Mouse (Mus musculus): ENCODE data around the gene Nol3.
A peak's percentile ranks its signal among the peaks of the same experiment; 100 is the strongest.

Nol3 gene

DNA sequence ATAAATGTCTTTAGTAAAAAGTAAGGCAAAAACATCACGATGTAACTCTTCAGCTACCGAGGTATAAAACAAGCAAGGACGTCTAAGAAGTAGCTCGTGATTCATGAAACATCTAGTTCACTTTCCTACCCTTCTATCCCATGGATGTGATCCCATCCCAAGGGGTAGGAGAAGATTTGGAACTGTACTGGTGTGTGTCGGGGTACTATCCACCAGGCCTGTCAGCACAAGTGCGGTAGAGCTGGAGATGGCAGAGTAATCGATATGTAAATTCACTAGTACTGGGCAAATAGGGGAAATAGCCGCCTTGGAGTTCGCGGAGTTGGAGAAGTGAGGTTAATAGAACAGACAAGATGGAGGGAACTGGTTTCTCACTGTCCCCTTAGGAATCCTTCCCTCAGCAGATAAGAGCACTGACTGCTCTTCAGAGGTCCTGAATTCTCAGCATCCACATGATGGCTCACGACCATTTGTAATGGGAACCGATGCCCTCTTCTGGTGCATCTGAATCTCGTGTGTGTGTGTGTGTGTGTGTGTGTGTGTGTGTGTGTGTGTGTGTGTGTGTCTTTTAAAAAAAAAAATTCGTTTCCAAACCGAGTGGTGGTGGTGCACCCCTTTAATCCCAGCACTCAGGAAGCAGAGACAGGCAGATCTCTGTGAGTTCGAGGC is 12.6 kb upstream of the Nol3 start:
- DNase-seq (ENCODE audit: low read depth, low spot score): no peak

DNA sequence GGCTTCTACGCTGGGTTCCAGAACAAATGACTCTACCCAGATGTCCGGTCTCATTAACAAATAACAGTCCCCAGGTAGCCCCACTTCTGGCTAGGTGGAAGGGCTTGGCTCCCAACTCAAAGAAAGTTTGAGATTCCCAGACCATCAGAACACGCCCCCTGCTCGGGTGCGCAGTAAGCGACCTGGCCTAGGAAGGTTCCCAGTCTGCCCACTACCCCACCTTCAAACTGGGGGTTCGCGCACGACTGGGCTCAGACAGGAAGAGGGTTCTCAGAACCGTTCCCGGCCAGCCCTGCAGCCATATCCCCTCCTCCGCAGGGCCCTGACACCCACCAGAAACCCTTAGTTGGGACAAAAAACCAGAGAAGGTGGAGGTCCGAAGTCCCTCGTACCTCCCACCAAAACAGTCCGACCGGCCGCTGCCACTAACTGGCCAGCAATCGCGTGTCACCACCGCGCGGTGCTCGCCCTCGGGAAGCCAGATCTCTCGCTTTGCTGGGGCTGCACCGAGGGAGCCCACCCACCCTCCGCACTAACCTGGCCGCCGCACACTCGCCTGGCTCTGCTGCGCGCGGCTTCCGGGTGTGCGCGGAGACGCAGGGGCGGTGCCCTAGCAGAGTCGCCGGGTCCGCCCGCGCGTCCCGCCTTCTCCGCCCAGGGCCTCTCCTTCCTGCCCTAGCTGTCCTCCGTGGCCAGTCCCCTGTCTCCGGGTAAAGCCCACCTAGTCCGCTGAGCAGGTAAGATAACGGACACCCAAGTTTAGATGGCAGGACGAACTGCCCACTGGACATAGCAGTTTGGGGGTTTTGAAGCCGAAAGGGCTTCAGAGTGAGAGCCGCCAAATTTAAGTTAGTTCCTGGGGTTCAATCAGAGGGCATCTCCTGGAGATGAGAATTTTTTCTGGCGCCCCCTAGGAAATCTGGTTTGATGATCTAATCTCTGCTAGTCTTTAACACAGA is 11.6 kb upstream of the Nol3 start, which contains the start of the genes Tradd and Fbxl8:
TSS of gene Tradd (minus strand) at position 586 of the 959 bp plus-strand sequence.
TSS of gene Fbxl8 (plus strand) at position 625 of the 959 bp plus-strand sequence.
- DNase-seq (ENCODE audit: low read depth, low spot score): no peak

DNA sequence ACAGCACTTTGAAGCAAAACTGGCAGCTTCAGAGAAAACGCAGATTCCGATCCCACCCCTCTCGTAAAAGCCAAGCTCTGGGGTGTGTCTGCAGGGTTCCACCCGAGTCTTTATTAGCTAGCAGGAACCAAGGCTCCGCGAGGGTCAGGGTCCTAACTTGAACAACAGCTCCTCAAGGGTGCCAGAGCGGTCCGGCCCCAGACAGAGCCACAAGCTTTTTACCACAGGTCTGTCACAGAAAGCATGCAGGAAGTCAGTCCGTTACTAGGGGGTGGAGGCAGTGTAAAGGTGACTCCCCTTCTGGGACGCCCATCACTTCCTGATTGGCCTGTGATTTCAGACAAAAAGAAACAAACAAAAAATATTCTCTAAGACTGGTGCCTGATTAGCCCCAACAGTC is 10.8 kb upstream of the Nol3 start:
- no peak for DNase-seq (ENCODE audit: low read depth, low spot score)

DNA sequence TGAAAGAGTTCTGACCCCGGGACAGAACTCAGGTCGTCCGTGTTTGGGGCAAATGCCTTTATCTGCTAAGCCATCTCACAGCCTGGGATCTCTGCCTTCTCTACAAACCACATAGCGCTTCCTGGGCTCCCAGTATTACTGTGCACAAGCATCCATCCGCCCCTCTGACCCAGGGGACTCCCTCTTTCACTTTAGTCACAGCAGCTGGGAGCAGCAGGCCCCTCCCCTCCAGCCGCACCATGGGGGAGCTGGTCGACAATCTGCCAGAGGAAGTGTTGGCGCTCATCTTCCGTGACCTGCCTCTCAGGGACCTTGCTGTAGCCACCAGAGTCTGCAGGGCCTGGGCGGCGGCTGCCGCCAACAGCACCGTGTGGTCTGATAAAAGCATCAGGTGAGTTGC is 9.2 kb upstream of the Nol3 start:
- DNase-seq (ENCODE audit: low read depth, low spot score): no peak

DNA sequence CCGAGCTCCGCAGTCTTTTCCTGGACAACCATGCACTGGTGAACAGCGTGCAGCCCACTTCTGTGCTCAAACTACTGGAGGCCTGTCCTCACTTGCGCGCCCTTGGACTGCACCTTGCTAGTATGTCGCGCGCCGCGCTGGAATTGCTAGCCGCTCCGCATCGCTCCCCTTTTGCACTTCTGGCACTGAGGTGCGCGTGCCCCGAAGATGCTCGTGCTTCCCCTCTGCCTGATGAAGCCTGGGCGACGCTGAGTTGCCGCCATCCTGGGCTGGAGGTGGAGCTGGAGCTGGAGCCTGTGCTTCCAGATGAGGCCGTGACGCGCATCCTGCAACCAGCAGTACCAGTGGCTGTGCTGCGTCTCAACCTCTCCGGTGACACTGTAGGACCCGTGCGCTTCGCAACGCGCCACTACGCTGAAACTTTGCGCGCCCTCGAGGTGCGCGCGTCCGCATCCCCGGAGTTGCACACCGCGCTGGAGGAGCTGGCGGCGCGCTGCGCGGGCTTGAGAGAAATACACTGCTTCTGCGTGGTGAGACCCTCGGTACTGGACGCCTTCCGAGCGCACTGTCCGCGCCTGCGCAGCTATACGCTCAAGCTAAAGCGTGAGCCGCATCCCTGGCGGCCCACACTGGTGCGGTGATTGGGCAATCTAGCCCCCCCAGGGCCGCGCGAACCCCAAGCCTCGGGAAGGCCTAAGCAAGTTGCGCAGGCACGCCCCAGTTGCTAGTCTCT is 7.4 kb upstream of the Nol3 start:
- DNase-seq (ENCODE audit: low read depth, low spot score): no peak

DNA sequence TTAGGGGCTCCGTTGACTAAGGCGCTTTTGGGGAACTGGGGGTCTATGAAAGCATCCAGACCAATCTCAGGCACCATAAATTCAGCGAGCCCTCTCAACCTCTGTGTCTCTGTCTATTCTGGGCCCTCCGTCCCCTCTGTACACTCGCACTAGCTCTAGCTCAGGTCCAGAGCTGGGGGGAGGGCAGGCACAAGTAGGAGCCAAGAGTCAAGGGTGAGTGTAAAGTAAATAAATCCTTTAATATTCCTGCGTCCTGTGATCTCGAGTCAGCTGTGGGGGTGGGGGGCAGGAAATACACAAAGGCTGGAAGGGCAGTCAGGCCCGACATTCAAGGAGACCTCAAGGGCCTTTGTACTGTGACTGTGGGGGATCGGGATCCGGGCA is 6.9 kb upstream of the Nol3 start:
- DNase-seq (ENCODE audit: low read depth, low spot score): no peak

DNA sequence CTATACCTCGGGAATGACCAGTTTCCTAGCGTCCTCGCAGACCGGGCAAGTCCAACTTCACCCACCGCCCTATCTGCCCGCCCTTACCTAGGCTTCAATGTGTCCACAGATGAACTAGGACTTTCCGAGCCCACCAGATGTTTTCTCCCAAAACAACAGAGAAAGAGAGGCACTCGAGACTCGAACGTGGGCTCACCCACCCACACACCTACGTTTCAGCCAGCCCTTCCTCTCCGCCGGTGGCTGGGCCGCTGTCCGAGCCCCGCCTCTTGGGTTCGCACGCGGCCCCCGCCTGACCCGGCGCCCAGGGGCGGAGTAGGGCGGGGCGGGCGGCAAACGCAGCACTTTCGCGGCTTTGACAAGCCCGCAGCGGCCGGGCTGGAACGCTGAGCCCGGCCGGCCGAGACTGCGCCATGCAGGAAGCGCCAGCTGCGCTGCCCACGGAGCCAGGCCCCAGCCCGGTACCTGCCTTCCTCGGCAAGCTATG is 6.4 kb upstream of the Nol3 start, which contains the start of gene Hsf4:
TSS of gene Hsf4 (plus strand) at position 341 of the 487 bp plus-strand sequence.
- DNase-seq (ENCODE audit: low read depth, low spot score): peak; percentile 55

DNA sequence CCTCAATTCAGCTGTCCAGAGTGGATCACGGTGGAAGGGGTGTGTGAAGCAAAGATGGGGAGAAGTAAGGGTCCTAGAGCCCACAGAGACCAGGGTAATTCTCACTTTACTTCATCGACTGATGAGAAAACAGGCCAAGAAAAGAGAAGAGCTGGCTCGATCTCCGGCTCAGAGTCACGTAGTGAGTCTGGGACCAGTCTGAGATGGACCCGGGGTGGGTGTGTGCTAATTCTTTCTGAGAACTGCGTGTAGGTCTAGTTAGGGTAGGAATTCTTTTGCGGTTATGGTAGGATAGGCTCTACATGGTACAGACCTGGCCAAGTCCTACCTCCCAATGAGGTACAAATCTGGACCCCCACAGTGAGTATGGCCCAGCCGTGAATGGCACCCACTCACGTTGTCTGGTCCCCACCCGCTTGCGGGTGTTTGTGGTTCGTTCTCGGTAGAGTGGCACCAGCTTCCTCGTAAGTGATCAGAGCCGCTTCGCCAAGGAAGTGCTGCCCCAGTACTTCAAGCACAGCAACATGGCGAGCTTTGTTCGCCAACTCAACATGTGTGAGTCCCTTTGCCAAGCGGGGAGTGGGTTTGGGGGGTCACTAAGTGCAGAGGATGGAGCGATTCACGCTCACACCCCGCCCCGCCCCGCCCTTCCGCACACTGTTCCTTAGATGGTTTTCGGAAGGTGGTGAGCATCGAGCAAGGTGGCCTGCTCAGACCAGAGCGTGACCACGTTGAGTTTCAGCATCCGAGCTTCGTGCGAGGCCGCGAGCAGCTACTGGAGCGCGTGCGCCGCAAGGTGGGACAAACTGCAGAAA is 5.6 kb upstream of the Nol3 start:
- no peak for DNase-seq (ENCODE audit: low read depth, low spot score)

DNA sequence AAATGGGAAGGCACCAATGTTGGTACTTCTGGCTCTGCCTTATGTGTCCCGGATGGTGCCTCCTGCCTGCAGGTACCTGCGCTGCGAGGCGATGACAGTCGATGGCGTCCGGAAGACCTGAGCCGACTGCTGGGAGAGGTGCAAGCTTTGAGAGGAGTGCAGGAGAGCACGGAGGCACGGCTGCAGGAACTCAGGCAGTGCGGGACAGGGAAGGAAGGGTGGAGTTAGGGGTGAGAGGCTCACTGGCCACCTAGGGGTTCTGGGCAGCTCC is 5.1 kb upstream of the Nol3 start:
- no peak for DNase-seq (ENCODE audit: low read depth, low spot score)

DNA sequence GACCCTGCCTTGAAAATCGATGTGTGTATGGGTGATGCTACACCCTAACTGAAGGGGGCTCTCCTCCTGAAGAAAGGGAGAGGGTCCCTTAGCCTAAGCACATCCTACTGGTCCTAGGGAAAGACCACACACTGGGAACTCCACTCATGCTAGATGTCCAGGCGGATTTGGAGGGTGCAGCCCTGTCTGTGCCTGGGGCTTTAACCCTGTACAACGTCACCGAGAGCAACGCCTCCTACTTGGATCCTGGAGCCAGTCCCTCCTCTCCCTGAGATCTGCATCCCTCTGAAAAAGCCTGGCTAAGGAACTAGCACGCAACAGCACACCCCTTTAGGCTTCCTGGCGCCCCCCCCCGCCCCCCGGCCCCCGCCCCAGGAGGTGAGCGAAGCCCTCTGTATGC is 553 bp upstream of the Nol3 start:
- no peak for DNase-seq (ENCODE audit: low read depth, low spot score)

DNA sequence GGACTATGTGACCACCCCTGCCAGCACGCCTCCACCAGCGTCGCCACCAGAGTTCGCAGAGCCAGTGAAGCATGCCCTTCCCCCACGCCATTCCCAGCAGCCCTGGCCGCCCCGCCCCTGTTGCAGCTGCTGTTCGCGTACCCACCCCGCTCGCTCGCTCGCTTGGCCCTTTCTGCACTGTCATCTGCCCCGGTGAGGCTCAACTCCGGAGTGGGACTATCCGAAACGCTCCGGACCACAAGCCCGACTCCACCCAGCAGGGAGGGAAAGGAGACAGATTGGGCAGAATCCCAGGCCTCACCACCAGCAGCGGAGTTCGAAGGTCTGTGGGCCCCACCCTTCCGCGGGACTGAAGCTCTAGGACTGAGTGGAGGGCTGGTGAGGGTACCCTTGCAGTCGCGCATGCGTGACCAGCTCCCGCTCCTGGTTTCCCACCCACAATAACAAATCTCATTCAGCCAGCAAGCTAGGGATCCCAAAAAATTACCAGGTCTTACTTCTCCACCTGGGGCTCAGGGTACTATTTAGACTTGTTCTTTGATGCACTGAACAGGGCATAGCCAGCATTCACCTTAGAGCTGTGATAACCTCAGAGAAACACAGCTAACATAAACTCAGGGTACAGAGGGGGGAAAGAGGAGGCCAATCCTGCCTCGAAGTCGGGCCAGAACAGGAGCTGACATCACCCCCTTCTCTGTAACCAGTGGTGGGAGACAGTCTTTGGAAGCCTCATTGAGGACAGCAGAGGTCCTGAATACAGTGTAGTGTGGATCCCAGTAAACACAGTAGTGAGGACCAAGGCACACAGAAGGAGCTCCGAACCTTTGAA is 566 bp downstream of the Nol3 start:
- DNase-seq (ENCODE audit: low read depth, low spot score): peak; percentile 62

DNA sequence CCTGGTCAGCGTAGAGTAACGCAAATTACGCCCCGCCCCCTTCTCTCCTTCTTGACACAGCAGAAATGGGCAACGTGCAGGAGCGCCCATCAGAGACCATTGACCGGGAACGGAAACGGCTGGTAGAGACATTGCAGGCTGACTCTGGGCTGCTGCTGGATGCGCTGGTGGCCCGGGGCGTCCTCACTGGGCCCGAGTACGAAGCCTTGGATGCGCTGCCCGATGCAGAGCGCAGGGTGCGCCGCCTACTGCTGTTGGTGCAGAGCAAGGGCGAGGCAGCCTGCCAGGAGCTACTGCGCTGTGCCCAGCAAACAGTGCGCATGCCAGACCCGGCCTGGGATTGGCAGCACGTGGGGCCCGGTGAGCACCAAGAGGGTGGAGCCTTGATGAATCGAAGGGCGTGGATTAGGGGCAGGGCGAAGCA is 3.0 kb downstream of the Nol3 start:
- DNase-seq (ENCODE audit: low read depth, low spot score): peak; percentile 89

DNA sequence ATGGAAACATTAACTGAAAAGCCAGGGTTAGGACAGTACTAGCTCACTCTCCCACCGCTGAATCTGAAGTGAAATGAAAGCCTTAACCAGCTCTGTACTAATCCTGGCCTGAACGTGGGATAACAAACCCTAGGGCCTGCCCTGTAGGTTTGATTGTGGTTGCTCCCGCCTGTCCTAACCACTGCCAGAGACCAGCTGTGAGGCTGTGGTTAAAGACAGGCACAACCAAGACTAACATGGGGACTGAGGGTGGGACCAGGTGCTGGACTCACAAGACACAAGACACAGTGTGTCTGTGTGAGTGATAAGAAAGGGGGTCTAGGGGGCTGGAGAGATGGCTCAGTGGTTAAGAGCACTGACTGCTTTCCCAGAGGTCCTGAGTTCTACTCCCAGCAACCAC is 4.6 kb downstream of the Nol3 start:
- DNase-seq (ENCODE audit: low read depth, low spot score): no peak

DNA sequence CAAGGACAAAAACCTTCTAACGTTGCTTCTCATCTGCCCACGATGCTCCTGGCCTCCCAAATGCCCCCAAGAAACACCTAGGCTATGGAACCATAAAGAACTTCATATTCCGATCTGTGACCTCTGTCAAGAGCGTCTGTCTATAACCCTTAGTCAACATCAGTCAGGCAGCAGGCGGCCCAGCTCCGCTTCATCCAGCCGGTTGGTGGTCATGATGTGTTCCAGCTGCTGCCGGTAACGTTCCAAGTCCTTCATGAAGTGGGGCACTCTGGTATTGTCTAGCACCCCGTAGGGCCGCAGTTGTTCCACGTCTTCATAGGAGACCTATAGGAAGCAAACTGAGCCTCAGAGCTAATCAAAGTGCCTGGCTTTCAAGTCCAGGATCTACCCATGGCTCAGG is 5.9 kb downstream of the Nol3 start:
- DNase-seq (ENCODE audit: low read depth, low spot score): no peak

DNA sequence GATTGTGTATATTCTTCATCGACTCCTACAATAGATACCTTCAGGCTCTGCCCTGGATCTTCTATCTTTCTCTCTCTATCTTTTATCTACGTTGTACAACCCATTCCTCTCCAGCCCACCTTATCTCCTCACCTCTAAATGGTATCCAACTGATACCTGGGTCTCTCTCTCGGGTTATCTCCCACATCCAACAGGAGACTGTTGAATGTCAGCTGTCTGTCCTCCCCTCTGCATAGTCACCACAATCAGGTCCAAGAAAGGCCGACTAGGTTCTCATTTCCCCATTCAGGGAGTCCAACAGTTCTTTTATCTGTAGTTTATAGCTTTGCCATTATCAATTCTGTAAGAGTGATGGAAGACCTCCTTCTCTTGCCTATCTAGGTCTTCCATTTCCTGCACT is 6.3 kb downstream of the Nol3 start:
- DNase-seq (ENCODE audit: low read depth, low spot score): no peak

DNA sequence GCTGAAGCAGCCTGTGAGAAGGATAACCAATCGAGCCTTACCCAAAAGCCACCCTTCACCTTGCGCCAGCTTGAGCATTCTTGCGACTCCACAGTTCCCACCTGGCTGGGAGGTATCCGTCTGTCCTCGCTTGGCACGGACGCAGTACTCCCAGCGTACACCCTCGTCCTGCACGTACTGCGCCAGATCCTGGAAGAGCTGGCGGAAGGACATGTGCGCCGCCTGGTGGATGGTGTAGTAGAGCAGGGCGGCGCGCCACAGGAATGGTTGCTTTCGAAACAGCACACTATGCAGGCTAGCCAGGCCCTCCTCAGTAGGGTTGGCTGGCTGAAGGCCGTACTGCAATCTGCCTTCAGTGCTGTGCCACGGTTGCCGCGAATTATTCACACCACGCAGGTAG is 7.1 kb downstream of the Nol3 start:
- no peak for DNase-seq (ENCODE audit: low read depth, low spot score)

DNA sequence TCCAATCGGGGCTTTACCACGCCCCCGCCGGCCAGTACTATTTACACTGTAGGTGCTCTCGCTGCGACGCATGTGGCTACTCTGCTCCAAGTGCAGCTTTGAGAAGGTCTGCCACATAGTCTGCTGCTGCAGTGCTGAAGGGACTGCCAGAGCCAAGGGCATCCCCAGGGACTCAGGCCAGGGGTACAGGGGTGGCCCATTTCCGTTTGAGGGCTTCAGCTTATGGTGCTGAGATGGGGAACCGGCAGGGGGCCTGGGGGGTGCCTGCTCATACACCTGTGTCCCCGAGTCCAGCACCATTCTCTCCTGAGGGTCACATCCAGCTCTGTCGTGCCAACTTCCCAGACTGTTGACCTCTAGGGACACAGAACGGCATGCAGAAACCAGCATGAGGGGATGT is 9.6 kb downstream of the Nol3 start:
- DNase-seq (ENCODE audit: low read depth, low spot score): no peak

DNA sequence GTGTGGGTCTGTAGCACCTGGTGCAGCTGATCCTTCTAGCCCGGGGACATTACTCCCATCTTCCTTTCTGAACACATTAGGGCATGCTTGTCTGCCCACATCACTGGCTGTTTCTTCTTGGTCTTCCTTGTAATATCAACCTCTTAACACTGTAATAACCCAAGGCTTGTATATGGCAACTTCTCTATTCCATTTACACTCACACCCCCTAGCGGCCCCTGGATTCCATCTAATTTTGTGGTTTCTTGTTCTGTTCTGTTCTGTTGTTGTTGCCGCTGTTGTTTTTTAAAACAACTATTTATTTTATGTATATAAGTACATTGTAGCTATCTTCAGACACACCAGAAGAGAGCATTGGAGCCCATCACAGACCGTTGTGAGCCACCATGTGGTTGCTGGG is 11.0 kb downstream of the Nol3 start:
- DNase-seq (ENCODE audit: low read depth, low spot score): no peak

DNA sequence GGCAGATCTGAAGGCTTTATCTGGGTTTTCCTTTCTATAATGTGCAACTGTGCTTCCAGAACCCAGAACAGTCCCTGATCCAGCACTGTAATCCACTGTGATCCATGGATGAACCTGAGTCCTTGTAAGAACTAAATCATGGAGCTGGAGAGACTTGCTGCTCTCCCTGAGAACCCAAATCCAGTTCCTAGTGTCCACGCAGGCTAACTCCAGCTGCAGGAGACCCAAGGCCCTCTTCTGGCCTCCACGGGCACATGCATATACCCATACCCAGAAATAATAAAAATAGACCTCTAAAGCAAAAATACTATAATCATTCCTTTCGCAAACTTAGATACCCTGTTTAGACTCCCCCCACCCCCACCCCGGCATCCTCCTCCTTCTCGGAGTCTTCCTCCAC is 12.3 kb downstream of the Nol3 start:
- no peak for DNase-seq (ENCODE audit: low read depth, low spot score)

DNA sequence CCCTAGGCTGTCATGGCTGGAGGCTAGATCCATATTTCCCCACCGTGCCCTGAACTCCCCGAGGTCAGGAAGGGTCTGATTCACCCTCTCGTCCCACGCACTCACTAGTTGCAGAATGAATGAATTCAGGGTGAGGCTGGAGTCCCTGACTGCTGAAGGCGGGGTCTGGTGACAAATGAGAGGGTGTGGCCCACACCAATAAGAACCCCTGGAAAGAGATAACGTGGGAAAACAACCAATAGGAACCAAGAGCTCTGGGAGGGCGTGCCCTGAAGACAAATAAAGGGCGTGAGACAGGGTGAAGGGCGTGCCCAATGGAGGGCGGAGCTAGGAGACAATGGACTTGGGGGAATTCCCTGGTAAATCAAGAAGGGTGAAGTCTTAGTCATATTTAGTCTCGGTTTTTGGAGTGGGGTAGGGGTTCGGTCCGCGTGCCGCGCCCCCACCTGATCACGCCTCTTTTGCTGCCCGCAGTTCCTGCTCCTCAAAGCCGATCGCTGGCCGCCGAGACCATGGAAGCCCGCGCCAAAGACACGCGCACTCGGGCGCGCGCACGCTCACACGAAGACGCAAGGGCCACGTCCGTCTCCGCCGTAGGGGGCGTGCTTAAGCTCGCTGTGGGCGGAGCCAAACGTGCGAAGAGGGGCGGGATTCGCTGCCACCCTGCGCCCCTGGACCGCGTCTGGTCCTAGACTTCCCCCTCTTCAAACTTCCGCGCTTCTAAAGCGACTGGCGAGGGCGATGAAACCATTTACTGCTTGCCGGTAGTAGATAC is 13.2 kb downstream of the Nol3 start:
- DNase-seq (ENCODE audit: low read depth, low spot score): peak; percentile 83

Data from skeletal muscle tissue, adult 2 months (tissue).